Mouse (Mus musculus): ENCODE results near the gene Olfr1137.

Gene Olfr1137

GRCm38 (mm10) chr2:87713079-87713478, at the start of gene Olfr1137:
Olfr1137 (minus strand) TSS chr2:87713179.
- no peak for DNase-seq

DNA sequence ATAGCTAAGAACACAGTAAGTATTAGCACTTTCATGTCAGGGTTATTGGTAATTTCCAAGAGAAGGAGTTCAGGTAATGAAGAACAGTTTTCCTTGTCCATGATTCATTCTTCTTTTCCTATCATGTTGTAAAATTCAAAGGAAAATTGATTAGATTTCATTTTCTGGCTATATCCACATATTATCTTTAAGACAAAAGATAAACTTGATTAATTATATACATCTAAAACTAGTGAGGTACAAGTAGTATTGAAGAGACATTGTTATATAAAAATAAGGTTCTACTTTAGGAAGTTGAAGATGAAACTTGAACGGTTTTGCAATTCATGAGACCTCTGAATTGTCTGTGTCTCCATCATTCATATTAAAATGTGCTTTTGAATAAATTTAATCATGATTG, 40.9 kb upstream of the Olfr1137 start, which contains the start of gene Olfr1141:
Gene Olfr1141 (minus strand): TSS at position 101 of the 400 bp plus-strand sequence.
- DNase-seq: no peak

GRCm38 (mm10) chr2:87743452-87743851, 30.5 kb upstream of the Olfr1137 start, which contains the start of gene Olfr1140:
Olfr1140 (plus strand) TSS chr2:87743752.
- DNase-seq: no peak

DNA sequence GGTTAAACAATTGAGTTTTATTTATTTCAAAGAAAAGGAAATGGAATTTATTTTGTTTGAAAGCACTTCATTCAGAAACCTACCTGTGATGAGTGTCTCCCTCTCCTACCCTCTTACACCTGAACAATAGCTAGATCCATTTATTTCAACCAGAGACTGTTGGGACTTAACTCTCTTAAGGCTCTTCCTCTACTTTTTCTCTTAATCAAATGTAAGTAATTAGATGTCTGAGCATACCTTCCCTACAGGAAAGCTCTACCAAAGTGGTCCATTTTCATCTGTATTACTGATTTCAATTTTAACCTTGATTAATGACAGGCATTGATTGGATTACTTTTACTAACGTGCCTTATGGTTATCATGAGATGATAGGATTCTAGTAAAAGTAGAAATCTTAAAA, 26.9 kb upstream of the Olfr1137 start, which contains the start of gene Olfr1138:
Gene Olfr1138 (minus strand): TSS at position 101 of the 400 bp plus-strand sequence.
- DNase-seq: no peak

DNA sequence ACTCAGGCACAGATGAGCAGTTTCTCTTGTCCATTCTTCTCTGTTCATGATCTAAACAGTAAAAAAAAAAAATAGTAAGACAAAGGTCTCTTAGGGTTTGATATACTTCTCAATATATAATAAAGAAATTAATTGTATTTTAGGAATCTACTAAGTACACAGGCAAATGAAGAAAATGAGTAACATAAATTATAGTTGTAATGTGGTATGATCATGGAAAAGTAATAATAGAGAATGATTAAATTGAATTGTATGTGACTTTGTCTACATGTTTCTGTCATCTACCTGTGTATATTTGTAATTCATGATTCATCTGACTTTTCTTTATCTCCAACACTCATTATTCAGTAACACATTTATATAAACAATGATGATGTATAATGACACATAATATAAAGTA, 19.1 kb downstream of the Olfr1137 start, which contains the start of gene Olfr1136:
Gene Olfr1136 (minus strand): TSS at position 101 of the 400 bp plus-strand sequence.
- no peak for DNase-seq

DNA sequence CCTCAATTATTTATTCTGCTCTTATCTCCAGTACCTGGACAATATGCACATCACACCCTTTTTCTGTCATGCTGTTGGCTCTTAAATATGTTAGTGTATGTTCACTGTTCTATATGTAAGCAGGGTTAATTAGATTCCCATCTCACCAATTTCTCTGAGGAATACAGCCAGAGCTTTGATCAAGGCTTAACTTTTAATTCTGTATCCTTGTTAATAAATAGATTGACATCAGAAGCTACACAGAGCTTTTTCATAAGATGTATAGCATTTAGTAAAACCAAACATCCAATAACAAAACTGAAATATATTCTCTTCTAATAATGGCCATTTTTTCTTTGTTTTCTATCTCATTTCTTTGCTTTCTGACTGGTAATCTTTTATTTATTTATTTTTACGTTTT, 39.4 kb downstream of the Olfr1137 start, which contains the start of gene Olfr1135:
Gene Olfr1135 (minus strand): TSS at position 101 of the 400 bp plus-strand sequence.
- no peak for DNase-seq

Measured in cerebellum, adult 18-20 months (tissue).